Mouse (Mus musculus) left cerebral cortex, postnatal 14 days (tissue): ENCODE measurements at regions not wholly inside any gene's neighbourhood (a gene's known extent, or its start where the extent isn't known, plus 50 kb on each side); places are given as distances from the start of the nearest gene placed in this dataset.
A peak's percentile ranks its signal among the peaks of the same experiment; 100 is the strongest.

Experiments used
- DNase-seq, 2 experiments: peaks; one replicate each; pipeline ENCODE4 v3.0.0; 2021 to 2022; ENCODE audit warnings: low spot score in 2 of 2, mixed read lengths in 1 of 2
- intact Hi-C: fragments of 180-260 bp; cut with DNase I; formaldehyde crosslinking; loops from one replicate; pipeline ENCODE4 v1.15.1; 2025

DNA sequence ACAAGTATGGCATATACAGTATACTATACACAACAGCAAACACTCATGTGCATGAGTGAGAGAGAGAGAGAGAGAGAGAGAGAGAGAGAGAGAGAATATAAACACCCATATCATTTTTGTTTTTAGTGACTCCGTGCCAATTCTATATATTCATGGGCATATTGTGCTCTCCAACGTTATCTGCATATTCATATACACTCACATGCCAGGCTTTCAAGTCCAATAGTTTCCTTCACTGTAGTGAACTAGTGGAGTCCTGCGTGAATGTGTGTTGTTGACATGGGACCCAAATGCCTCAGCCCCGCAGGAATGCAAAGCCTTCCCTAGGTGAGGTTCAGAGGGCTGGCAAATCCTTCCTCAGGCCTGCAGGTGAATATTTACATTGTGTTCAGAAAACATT lies 53.4 kb upstream of the Nab1 start:
- DNase-seq = peak in 1 of 2 experiments; percentile 9

DNA sequence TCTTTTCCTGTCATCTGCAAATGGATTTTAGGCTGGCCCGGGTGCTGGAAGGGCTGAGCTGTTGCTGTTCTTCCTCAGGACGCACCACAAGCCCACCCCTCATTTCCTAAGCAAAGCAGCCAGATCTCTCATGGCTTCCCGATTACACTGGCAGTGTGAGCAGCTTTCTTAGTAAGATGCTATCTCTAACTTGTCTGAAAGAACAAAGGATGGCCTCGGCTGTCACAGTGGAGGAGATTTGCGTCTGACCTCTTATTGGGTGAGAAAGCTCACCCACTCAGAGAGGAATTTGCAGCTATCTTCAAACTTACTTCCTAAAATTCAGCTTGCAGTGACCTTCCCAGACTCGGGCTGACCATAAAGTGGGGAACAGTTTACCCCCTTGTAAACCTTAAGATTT lies 64.7 kb upstream of the Nemp2 start:
- DNase-seq = no peak
- intact Hi-C loops = no loop called here

More for the DNA sequence above, 53.4 kb upstream of the Nab1 start:
- intact Hi-C loops = no loop called here

DNA sequence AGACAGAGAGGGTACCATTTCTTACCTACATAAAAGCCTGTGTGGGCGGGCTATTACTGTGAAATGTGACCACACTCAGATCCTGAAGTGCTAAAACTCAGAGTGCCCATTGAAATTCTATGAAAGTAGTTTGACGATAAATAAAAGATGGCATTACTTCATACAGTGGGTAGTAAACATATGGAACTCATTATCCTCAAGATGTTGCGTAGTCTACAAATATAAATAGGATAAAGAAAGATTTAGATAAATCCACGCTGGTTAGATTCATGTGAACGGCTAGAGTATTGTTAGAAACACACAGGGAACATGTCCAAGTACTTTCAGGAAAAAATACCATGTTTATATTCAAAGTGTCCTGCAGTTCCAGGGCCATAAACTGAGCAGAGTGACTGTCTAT lies 58.8 kb upstream of the Nemp2 start:
- intact Hi-C loops = no loop called here

DNA sequence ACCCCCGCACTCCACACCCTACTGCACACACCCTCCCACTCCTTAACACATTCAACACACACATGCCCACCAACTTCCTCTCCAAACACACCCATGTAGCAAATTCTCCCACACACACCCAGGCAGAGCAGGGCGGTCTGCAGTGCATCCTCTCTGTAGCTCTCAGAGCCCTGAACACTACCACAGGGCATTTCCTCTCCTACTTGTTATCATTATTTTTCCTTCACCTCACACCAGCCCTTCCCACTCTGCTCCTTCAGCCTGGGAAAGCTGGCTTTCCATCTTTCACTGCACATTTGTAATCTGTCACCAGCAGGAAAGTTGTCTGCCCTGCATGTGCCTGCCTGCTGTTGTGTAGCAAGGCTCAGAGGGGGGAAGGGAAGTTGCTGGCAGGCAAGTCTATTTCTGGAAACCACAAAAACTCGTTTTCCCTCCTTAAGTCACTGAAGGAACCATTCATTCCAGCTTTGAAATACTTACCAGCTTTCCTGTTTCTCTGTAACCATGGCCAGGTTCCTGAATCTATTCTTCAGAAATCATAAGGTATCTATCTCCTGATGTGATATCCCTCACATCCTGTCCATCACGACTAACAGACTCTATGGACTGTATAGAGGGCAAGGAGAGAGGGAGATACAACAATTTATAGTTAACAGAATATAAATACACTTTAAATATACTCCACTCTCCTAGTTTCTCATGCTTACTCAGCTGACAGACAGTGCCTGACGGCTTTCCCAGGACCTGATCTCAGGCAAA lies 52.0 kb upstream of the Nemp2 start:
- intact Hi-C loops = no loop called here
- peak; percentile 45 to 75 for DNase-seq

More for the DNA sequence above, 58.8 kb upstream of the Nemp2 start:
- DNase-seq = no peak

- intact Hi-C loops = no loop called here
- DNase-seq = no peak
Measured at GRCm38 (mm10) chr1:52580132-52580896, 50.2 kb upstream of the Nemp2 start.
